Mouse (Mus musculus): ENCODE data around the gene Adipoq. TPM values are rescaled to one million over a fixed set of nuclear protein-coding genes. Genes with fewer than 3 reads are reported as not detected.

The Adipoq gene
- polyA plus RNA-seq, 1 experiment from 2014 or later, result not detected

DNA sequence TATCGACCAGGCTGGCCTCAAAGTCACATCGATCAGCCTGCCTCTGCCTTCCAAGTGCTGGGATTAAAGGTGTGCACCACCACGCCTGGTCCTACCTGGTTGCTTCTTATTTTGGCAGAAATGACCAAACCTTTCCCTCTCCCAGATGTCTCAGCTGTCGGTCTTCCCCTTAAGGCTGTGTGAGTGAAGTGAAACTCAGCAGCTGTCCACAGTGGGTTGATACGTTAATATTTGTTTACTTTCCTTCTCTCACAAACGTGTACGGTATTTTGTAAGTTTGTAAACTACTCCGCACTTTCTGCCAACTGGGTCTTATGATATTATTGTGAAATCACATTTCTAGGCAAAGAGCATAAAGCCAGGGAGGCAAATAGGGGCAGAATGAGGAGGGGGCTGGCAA lies 3.1 kb downstream of the Adipoq start:
- no peaks in the 10 kb centered on the region for H3K36me3 ChIP-seq (ENCODE audit: control insufficient read depth, insufficient read depth)
- H3K27ac ChIP-seq (ENCODE audit: low read length), result no peak overlapping the region
- H3K4me3 ChIP-seq (ENCODE audit: low read depth, low read length), result no peak overlapping the region
- H3K27me3 ChIP-seq (ENCODE audit: control insufficient read depth, insufficient read depth, low read depth, low read length), result no peaks in the 10 kb centered on the region
- H3K9ac ChIP-seq (ENCODE audit: low read depth, low read length), result no peak overlapping the region
- H3K9me3 ChIP-seq (replicated peaks; ENCODE audit: control insufficient read depth, low read length), result no peaks in the 10 kb centered on the region
- no peak overlapping the region for H3K4me2 ChIP-seq (ENCODE audit: low read depth, low read length)
- no peaks in the 10 kb centered on the region for H3K4me1 ChIP-seq (ENCODE audit: control insufficient read depth, low read depth, low read length)
- no peak for ATAC-seq (ENCODE audit: low read depth)
- WGBS (ENCODE audit: insufficient replicate concordance), result 63% methylated on average over 8 of the region's 8 CpGs

DNA sequence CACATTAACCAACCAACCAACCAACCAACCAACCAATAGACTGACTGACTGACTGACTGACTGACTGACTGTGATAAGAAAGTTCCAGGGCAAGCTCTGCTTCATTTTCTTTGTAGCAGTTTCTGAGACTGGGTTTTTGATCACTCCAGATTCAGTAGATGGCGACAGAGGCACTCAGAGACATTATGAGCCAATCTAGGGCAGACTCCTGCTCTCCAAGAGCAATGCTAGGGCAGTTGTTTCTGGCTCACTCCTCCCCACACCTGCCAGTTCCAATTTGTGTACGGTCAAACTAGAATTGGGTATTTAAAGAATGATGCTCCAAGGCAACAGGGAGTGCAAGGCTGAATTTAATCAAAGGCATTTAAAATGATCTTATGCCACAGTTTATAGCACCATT lies 5.1 kb downstream of the Adipoq start:
- ATAC-seq (ENCODE audit: low read depth), result no peak
- H3K4me2 ChIP-seq (ENCODE audit: low read depth, low read length), result no peak overlapping the region
- H3K9ac ChIP-seq (ENCODE audit: low read depth, low read length), result no peak overlapping the region
- H3K4me1 ChIP-seq (ENCODE audit: control insufficient read depth, low read depth, low read length), result no peaks in the 10 kb centered on the region
- no peaks in the 10 kb centered on the region for H3K36me3 ChIP-seq (ENCODE audit: control insufficient read depth, insufficient read depth)
- H3K27ac ChIP-seq (ENCODE audit: low read length), result no peak overlapping the region
- no peak overlapping the region for H3K4me3 ChIP-seq (ENCODE audit: low read depth, low read length)
- 20% methylated on average over 2 of the region's 2 CpGs for WGBS (ENCODE audit: insufficient replicate concordance)
- no peaks in the 10 kb centered on the region for H3K9me3 ChIP-seq (replicated peaks; ENCODE audit: control insufficient read depth, low read length)
- no peaks in the 10 kb centered on the region for H3K27me3 ChIP-seq (ENCODE audit: control insufficient read depth, insufficient read depth, low read depth, low read length)

DNA sequence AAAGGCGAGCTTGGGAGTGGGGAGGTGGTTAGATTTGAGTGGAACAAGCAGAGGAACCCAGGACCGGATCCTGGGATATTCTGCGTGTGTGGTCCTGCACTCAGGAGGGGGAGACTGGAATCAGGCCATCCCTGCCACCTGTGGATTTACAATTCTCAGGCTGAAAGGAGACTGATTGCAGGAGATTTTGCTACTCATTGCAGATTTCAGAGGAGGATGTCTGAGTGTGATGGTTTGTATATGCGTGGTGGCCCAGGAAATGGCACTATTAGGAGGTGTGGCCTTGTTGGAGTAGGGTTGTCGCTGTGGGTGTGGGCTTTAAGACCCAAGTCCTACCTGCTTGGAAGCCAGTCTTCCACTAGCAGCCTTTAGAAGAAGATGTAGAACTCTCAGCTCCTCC lies 7.9 kb downstream of the Adipoq start:
- Histone ChIP-seq H3K27me3 (ENCODE audit: control insufficient read depth, insufficient read depth, low read depth, low read length) (no peaks in the 10 kb centered on the region), H3K36me3 (ENCODE audit: control insufficient read depth, insufficient read depth) (no peaks in the 10 kb centered on the region), H3K4me1 (ENCODE audit: control insufficient read depth, low read depth, low read length) (no peaks in the 10 kb centered on the region), H3K9me3 (replicated peaks; ENCODE audit: control insufficient read depth, low read length) (no peaks in the 10 kb centered on the region), H3K4me2 (ENCODE audit: low read depth, low read length) (no peak overlapping the region), H3K9ac (ENCODE audit: low read depth, low read length) (no peak overlapping the region), H3K27ac (ENCODE audit: low read length) (no peak overlapping the region), H3K4me3 (ENCODE audit: low read depth, low read length) (no peak overlapping the region)
- WGBS (ENCODE audit: insufficient replicate concordance), result 65% methylated on average over 5 of the region's 5 CpGs
- ATAC-seq (ENCODE audit: low read depth), result no peak

- Histone ChIP-seq H3K4me2 (ENCODE audit: low read depth, low read length) (no peak overlapping the region), H3K4me1 (ENCODE audit: control insufficient read depth, low read depth, low read length) (no peaks in the 10 kb centered on the region), H3K9ac (ENCODE audit: low read depth, low read length) (no peak overlapping the region), H3K36me3 (ENCODE audit: control insufficient read depth, insufficient read depth) (no peaks in the 10 kb centered on the region), H3K9me3 (replicated peaks; ENCODE audit: control insufficient read depth, low read length) (no peaks in the 10 kb centered on the region), H3K4me3 (ENCODE audit: low read depth, low read length) (no peak overlapping the region), H3K27me3 (ENCODE audit: control insufficient read depth, insufficient read depth, low read depth, low read length) (no peaks in the 10 kb centered on the region), H3K27ac (ENCODE audit: low read length) (no peak overlapping the region)
- ATAC-seq (ENCODE audit: low read depth), result no peak
- 76% methylated on average over 13 of the region's 13 CpGs for WGBS (ENCODE audit: insufficient replicate concordance)
These were observed 10.7 kb downstream of the Adipoq start for GRCm38 (mm10) chr16:23157013-23157412.

- no peaks in the 10 kb centered on the region for H3K9me3 ChIP-seq (replicated peaks; ENCODE audit: control insufficient read depth, low read length)
- H3K27ac ChIP-seq (ENCODE audit: low read length), result no peak overlapping the region
- WGBS (ENCODE audit: insufficient replicate concordance), result 78% methylated on average over 7 of the region's 7 CpGs
- ATAC-seq (ENCODE audit: low read depth), result no peak
- H3K4me3 ChIP-seq (ENCODE audit: low read depth, low read length), result no peak overlapping the region
- no peak overlapping the region for H3K4me2 ChIP-seq (ENCODE audit: low read depth, low read length)
- H3K36me3 ChIP-seq (ENCODE audit: control insufficient read depth, insufficient read depth), result no peaks in the 10 kb centered on the region
- no peak overlapping the region for H3K9ac ChIP-seq (ENCODE audit: low read depth, low read length)
- H3K27me3 ChIP-seq (ENCODE audit: control insufficient read depth, insufficient read depth, low read depth, low read length), result no peaks in the 10 kb centered on the region
- no peaks in the 10 kb centered on the region for H3K4me1 ChIP-seq (ENCODE audit: control insufficient read depth, low read depth, low read length)
These were observed 12.0 kb downstream of the Adipoq start for GRCm38 (mm10) chr16:23158292-23158691.

DNA sequence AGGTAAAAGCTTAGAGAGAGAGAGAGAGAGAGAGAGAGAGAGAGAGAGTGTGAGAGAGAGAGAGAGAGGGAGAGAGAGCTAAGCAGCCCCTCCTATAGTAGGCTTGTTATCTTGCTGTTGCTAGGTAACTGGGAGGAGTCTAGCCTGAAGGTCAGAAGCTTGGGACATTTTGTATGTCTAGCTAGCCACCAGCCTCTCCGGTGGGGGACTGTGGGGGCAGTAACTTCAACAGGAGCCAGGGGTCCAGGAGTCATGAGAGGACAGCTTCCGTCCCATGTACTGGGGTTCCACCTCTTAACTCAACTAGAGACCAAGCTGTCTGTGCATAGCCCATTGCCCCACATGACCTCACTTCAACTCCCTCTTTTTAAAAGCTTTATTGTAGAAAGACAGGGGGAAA lies 12.6 kb downstream of the Adipoq start:
- Histone ChIP-seq H3K4me1 (ENCODE audit: control insufficient read depth, low read depth, low read length) (no peaks in the 10 kb centered on the region), H3K9ac (ENCODE audit: low read depth, low read length) (no peak overlapping the region), H3K4me3 (ENCODE audit: low read depth, low read length) (no peak overlapping the region), H3K36me3 (ENCODE audit: control insufficient read depth, insufficient read depth) (no peaks in the 10 kb centered on the region), H3K9me3 (replicated peaks; ENCODE audit: control insufficient read depth, low read length) (no peaks in the 10 kb centered on the region), H3K27me3 (ENCODE audit: control insufficient read depth, insufficient read depth, low read depth, low read length) (no peaks in the 10 kb centered on the region), H3K27ac (ENCODE audit: low read length) (no peak overlapping the region), H3K4me2 (ENCODE audit: low read depth, low read length) (no peak overlapping the region)
- 19% methylated on average over 2 of the region's 2 CpGs for WGBS (ENCODE audit: insufficient replicate concordance)
- ATAC-seq (ENCODE audit: low read depth), result no peak

GRCm38 (mm10) chr16:23159749-23160148 lies 13.4 kb downstream of the Adipoq start:
- no peak overlapping the region for H3K4me3 ChIP-seq (ENCODE audit: low read depth, low read length)
- H3K9me3 ChIP-seq (replicated peaks; ENCODE audit: control insufficient read depth, low read length), result no peaks in the 10 kb centered on the region
- no peak overlapping the region for H3K9ac ChIP-seq (ENCODE audit: low read depth, low read length)
- H3K4me2 ChIP-seq (ENCODE audit: low read depth, low read length), result no peak overlapping the region
- H3K27ac ChIP-seq (ENCODE audit: low read length), result no peak overlapping the region
- no peaks in the 10 kb centered on the region for H3K27me3 ChIP-seq (ENCODE audit: control insufficient read depth, insufficient read depth, low read depth, low read length)
- no peak for ATAC-seq (ENCODE audit: low read depth)
- no peaks in the 10 kb centered on the region for H3K36me3 ChIP-seq (ENCODE audit: control insufficient read depth, insufficient read depth)
- WGBS (ENCODE audit: insufficient replicate concordance), result 17% methylated on average over 2 of the region's 2 CpGs
- H3K4me1 ChIP-seq (ENCODE audit: control insufficient read depth, low read depth, low read length), result no peaks in the 10 kb centered on the region

- H3K4me3 ChIP-seq (ENCODE audit: low read depth, low read length), result no peak overlapping the region
- no peaks in the 10 kb centered on the region for H3K4me1 ChIP-seq (ENCODE audit: control insufficient read depth, low read depth, low read length)
- H3K9me3 ChIP-seq (replicated peaks; ENCODE audit: control insufficient read depth, low read length), result no peaks in the 10 kb centered on the region
- no peak overlapping the region for H3K9ac ChIP-seq (ENCODE audit: low read depth, low read length)
- H3K36me3 ChIP-seq (ENCODE audit: control insufficient read depth, insufficient read depth), result no peaks in the 10 kb centered on the region
- ATAC-seq (ENCODE audit: low read depth), result no peak
- no peak overlapping the region for H3K27ac ChIP-seq (ENCODE audit: low read length)
- 35% methylated on average over 3 of the region's 3 CpGs for WGBS (ENCODE audit: insufficient replicate concordance)
- no peaks in the 10 kb centered on the region for H3K27me3 ChIP-seq (ENCODE audit: control insufficient read depth, insufficient read depth, low read depth, low read length)
- H3K4me2 ChIP-seq (ENCODE audit: low read depth, low read length), result no peak overlapping the region
These were observed 15.8 kb downstream of the Adipoq start for GRCm38 (mm10) chr16:23162116-23162515.

DNA sequence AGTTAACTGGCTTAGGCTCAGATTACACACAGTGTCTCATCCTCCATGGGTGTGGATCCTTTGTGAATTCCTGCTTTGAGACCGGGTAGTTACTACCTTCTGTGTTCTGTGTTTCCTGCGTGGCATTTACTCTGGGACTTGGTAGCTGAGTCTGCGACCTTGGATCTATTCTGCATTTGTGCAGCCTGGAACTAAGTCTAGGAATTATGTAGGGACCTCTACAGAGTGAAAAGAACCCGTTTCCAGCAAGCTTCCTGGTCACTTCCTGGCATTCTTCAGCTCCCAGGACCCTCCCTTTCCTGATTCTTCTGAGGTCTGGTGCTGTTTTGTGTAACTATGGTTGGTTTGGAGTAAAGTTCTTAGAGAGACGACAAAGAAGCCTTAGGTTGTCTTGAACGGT lies 18.1 kb downstream of the Adipoq start:
- no peak overlapping the region for H3K4me2 ChIP-seq (ENCODE audit: low read depth, low read length)
- H3K4me1 ChIP-seq (ENCODE audit: control insufficient read depth, low read depth, low read length), result no peaks in the 10 kb centered on the region
- no peaks in the 10 kb centered on the region for H3K36me3 ChIP-seq (ENCODE audit: control insufficient read depth, insufficient read depth)
- no peak for ATAC-seq (ENCODE audit: low read depth)
- no peak overlapping the region for H3K9ac ChIP-seq (ENCODE audit: low read depth, low read length)
- H3K27ac ChIP-seq (ENCODE audit: low read length), result no peak overlapping the region
- no peak overlapping the region for H3K4me3 ChIP-seq (ENCODE audit: low read depth, low read length)
- WGBS (ENCODE audit: insufficient replicate concordance), result 27% methylated on average over 6 of the region's 6 CpGs
- H3K9me3 ChIP-seq (replicated peaks; ENCODE audit: control insufficient read depth, low read length), result no peaks in the 10 kb centered on the region
- no peaks in the 10 kb centered on the region for H3K27me3 ChIP-seq (ENCODE audit: control insufficient read depth, insufficient read depth, low read depth, low read length)

DNA sequence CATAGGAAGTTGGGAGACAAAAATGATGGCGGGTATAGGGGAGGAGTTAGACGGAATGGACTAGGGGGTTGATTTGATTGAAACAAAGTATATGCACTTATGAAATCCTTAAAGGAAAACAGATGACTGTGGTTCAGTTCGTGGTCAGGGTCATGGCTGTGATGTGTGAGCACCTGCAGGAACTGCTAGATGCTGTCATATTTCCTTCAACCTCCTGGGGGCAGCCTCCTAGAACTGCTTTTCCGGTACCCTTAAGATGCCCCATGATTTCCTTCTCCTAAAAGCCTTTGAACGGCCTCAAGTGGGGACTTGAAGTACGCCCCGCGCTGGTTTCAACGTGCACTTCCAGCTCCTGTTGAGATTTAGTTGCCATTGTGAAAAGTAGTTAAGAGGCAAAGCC lies 19.1 kb downstream of the Adipoq start:
- 51% methylated on average over 9 of the region's 9 CpGs for WGBS (ENCODE audit: insufficient replicate concordance)
- H3K4me2 ChIP-seq (ENCODE audit: low read depth, low read length), result no peak overlapping the region
- no peak overlapping the region for H3K4me3 ChIP-seq (ENCODE audit: low read depth, low read length)
- no peaks in the 10 kb centered on the region for H3K27me3 ChIP-seq (ENCODE audit: control insufficient read depth, insufficient read depth, low read depth, low read length)
- ATAC-seq (ENCODE audit: low read depth), result no peak
- H3K27ac ChIP-seq (ENCODE audit: low read length), result no peak overlapping the region
- no peaks in the 10 kb centered on the region for H3K4me1 ChIP-seq (ENCODE audit: control insufficient read depth, low read depth, low read length)
- no peaks in the 10 kb centered on the region for H3K9me3 ChIP-seq (replicated peaks; ENCODE audit: control insufficient read depth, low read length)
- H3K36me3 ChIP-seq (ENCODE audit: control insufficient read depth, insufficient read depth), result no peaks in the 10 kb centered on the region
- H3K9ac ChIP-seq (ENCODE audit: low read depth, low read length), result no peak overlapping the region
